Mouse (Mus musculus) layer of hippocampus, postnatal 36 days (tissue): ENCODE results near the gene Sez6l. TPM values are rescaled to one million over a fixed set of nuclear protein-coding genes. Genes with fewer than 3 reads are reported as not detected.

Source experiments
- DNase-seq, 2 experiments: peaks; one replicate each; pipeline ENCODE4 v3.0.0; 2022
- total RNA-seq, 2 experiments: library from RNA; stranded (reverse); gene quantifications; 2 replicates each; pipeline ENCODE4 v1.2.3; 2021

Sez6l gene
- total RNA-seq, 2 experiments from 2014 or later, result 224 to 226 TPM

DNA sequence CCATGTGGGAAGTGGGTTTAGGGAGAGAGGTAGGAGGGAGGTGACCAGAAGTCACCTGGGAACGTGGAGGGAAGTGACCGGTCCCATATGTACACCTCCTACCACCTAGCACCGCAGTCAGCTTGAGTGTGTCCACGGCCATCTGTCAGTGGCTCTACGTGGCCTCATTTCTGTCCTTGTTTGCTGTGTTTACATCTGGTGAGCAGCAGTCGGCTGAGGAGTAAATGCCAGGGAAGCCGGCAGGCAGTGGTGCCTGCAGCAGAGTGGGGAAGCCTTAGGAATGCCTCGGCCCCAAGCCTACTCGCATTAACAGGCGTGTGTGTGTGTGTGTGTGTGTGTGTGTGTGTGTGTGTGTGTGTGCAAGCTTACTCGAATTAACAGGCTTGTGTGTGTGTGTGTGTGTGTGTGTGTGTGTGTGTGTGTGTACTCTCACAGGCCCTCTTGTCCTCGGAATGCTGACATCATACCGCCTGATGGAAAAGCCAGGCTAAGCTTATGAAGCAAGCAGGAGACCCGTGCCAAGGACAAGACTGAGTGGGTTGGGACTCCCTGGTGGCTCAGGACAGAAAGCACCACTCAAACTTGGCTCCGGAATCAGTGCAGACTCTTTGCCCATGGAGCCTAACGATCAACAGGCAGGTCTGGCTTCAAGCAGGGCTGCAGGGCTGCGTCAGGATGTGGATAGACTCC is 194.2 kb downstream of the Sez6l start:
- DNase-seq, result no peak

DNA sequence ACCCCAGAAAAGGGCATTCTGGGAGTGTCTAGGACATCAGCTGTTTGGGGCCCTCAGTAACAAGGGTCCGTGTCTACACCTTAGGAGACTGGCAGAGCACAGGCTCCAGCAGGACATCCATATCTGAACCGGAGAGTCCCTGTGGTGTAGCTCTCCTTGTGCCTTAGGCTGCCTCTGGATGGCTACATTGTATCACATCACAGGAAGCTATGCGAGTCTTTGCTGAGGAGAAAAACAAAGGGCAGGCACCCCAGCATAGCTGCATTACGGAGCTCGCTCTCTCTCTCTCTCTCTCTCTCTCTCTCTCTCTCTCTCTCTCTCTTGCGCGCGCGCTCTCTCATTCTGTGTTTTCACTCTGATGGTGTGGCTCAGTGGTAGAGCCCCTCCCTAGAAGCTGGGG is 194.9 kb downstream of the Sez6l start:
- no peak for DNase-seq

DNA sequence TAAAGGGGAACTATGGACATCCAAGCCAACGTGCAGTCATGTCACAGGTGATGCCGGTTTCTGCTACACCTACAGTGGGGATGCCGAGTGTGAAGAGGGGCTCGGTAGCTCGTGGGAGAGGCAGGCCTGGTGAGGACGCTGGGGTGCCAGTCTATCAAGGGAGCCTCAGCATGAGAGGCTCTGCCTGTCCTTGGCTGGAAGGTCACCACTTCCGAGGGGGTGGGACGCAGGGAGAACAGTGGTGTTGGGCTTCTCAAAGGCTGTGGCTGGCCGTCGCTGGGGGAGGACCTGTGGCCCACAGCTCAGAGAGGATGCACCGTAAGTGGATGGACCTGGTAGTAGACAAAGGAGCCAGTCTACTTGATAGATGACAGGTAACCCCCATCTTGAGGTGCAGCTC is 195.8 kb downstream of the Sez6l start:
- no peak for DNase-seq

DNA sequence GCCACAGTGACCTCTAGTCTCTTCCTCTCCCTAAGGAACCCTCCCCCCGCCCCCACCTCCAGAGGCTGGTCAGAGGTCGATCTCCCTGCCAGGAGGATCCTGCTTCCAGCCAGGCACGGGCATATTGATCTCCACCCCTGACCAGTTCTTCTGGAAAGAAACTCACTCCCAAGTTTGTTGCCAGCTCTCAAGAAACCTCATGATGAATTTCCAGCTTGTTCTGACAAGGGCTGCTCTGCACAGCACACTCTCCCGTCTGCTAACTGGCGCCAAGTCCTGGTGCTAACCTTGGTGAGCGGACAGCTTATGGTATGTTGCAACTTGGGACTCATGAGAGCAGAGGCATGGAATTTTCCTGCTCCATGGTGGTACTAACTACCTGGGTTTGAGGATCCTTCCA is 198.3 kb downstream of the Sez6l start:
- no peak for DNase-seq

DNA sequence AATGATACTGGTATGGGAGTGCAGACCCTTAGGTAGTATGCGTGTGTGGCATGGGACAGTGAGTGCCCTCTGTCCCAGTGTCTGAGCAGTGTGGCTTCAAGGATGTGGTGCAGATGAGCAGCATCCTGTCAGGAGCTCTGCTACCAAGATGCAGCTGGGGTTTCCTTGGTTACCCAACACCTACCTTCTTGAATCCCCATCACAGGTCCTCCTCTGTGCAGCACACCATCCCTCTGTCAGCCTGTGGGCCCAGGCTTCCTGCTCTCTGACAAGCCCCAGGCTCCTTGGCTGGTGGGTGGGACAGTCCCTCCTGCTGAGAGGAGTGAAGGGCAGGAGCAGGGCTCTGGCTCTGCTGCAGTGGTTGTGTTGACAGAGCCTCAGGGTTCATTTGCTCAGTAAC is 199.6 kb downstream of the Sez6l start:
- DNase-seq, result no peak

DNA sequence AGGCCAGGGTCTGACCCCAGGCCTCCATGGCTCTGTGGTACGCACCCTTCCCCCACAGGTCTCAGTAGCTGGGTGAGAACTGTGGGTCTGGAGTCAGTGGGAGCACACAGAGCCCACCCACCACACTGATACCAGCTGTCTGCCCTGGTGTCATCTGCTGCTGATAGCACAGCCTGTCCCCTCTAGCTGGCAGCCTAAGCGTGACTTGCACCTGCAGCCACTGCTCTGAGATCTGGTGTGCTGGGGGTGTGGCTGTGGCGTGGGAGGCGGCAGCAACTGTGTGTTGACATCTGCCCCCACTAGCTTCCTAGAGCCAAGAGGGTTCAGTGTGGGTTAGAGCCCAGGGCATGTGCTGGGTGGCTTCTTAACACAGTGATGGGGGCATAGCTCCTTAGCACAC is 200.9 kb downstream of the Sez6l start:
- DNase-seq, result no peak

DNA sequence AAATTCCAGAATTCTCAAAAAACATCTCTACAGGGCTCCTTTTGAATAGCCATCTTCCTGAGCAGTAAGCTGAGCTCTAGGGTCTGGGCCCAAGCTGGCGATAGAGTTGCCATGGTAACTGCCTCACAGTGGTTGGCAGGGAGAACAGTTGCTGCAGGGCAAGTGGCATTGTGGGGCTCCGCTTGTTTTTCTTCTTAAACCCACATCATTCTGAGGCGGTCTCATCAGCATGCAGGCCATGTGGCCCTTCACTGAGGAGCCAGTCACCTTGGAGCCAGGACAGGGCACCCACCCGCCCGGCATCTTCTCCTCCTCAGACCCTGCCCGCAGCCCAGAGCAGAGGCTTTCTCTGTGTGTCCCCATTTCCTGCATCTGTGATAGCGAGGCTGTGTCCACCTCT is 205.1 kb downstream of the Sez6l start:
- DNase-seq, result peak; percentile 74 to 78

DNA sequence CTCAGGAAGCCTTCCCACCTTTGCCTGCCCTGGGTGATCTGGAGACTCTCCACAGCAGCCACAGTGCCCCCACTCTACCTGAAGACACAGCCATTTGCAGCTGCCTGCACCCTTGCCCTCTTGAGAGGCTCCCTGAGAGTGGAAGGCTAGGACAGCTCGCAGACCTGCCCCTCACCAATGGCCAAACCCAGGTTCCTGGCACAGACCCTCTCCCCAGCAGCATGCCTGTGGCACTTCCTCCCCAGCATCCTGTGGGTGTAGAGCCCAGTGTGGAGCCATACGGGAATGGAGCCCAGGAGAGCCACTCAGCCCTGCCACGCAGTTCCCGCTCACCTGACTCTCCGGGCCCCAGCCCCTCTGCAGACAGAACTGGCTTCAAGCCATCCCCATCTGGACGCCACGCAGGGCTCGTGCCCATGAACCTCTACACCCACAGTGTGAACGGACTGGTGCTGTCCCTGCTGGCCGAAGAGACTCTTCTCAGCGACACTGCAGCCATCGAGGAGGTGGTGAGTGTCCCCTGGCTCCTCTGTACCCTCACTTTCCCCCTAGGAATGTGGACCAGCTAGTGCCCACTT is 206.7 kb downstream of the Sez6l start:
- no peak for DNase-seq

DNA sequence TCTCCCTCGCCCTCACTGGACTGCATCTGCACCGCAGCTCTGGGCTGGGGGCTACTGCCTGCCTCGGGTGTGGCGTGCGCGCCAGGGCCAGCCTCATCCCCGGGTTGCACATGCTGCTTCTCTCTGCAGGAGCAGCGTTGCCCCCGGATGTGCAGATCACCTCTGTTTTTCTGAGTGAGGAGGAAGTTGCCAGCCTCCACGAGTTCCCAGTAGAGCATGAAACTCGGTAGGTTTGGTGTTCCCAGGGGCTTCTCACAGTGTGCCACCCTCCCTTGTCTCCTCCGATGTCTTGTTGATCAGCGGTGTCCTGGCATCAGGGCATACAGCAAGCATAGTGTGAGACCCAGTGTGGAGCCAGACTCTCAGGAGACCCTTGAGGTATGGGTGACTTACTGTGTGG is 207.7 kb downstream of the Sez6l start:
- DNase-seq, result no peak

Other genes starting within 250 kb of the Sez6l start
- gene Srrd, start 234.1 kb downstream of the Sez6l start, total RNA-seq, result 10 to 100 TPM; 21.9 to 24.8 TPM
- gene Hps4, start 234.1 kb downstream of the Sez6l start, total RNA-seq, result 10 to 100 TPM; 37.4 to 38.7 TPM
- not detected for gene Gm6583, start 221.2 kb downstream of the Sez6l start, total RNA-seq
- 100 to 1,000 TPM; 203 to 211 TPM for gene Asphd2, start 182.3 kb downstream of the Sez6l start, total RNA-seq
- not detected for gene Gm6588, start 127.8 kb downstream of the Sez6l start, total RNA-seq